Mouse (Mus musculus) liver, postnatal 0 days (tissue): Measurements from ENCODE around the gene Golga5. TPM values are rescaled to one million over a fixed set of nuclear protein-coding genes. Genes with fewer than 3 reads are reported as not detected.
A peak's percentile ranks its signal among the peaks of the same experiment; 100 is the strongest.

Source experiments
- ATAC-seq: fragments of 200-750 bp; cut with Nextera tagmentation; 2 replicates; pipeline ENCODE4 v1.8.0; 2017; ENCODE audit warnings: mild to moderate bottlenecking, moderate library complexity
- DNase-seq: peaks from one replicate; pipeline ENCODE4 v3.0.0-alpha.2; 2016
- H3K27ac ChIP-seq: fragments of 300-500 bp; sonication (generic); 2 replicates; pipeline ENCODE4 v1.5.1; 2014; ENCODE audit warnings: antibody characterized with exemption, moderate library complexity, mild to moderate bottlenecking, low read depth
- H3K27me3 ChIP-seq: fragments of 300-500 bp; sonication (generic); 2 replicates; pipeline ENCODE4 v1.6.1; 2014; ENCODE audit warnings: low read length, control low read depth, mixed read lengths; ENCODE audit not compliant: insufficient read depth
- H3K36me3 ChIP-seq: fragments of 300-500 bp; sonication (generic); replicated peaks from 2 replicates; pipeline ENCODE4 v1.6.1; 2014; ENCODE audit warnings: mild to moderate bottlenecking, control low read depth, low read length, moderate library complexity, mixed read lengths; ENCODE audit not compliant: insufficient read depth
- H3K4me1 ChIP-seq: fragments of 300-500 bp; sonication (generic); 2 replicates; pipeline ENCODE4 v1.6.1; 2014; ENCODE audit warnings: antibody characterized with exemption, mild to moderate bottlenecking, control low read depth; ENCODE audit not compliant: insufficient read depth
- H3K4me2 ChIP-seq: fragments of 300-500 bp; sonication (generic); 2 replicates; pipeline ENCODE4 v1.6.1; 2014; ENCODE audit warnings: low read depth, mild to moderate bottlenecking, low read length, moderate library complexity, mixed read lengths
- H3K4me3 ChIP-seq: fragments of 300-500 bp; sonication (generic); 2 replicates; pipeline ENCODE4 v1.5.1; 2014; ENCODE audit warnings: low read depth, low read length
- H3K9ac ChIP-seq: fragments of 300-500 bp; sonication (generic); replicated peaks from 2 replicates; pipeline ENCODE4 v1.6.1; 2014; ENCODE audit warnings: mild to moderate bottlenecking, moderate library complexity
- H3K9me3 ChIP-seq: fragments of 300-500 bp; sonication (generic); 2 replicates; pipeline ENCODE4 v1.6.1; 2016; ENCODE audit warnings: mild to moderate bottlenecking, control low read depth, low read length, mixed read lengths
- CTCF ChIP-seq: sonication (generic); IDR thresholded peaks from 2 replicates; pipeline ENCODE4 v1.5.1; 2016; ENCODE audit warnings: antibody characterized with exemption, low read depth
- EP300 ChIP-seq: IDR thresholded peaks from 2 replicates; pipeline ENCODE4 v1.6.1; 2016; ENCODE audit warnings: antibody characterized with exemption, low read depth, mild to moderate bottlenecking
- WGBS: fragments of 180-500 bp; shearing (Covaris S2); extraction: QIAGEN DNeasy Blood & Tissue Kit; methylation state at CpG from one replicate; pipeline ENCODE4 v1.1.7; 2014; ENCODE audit not compliant: insufficient replicate concordance; 5-methylcytosine and 5-hydroxymethylcytosine counted together
- polyA plus RNA-seq: library from polyadenylated mRNA; unstranded; fragments of >200 nt; fragmentation: Nextera tagmentation; extraction: Ambion mirVana; gene quantifications from 2 replicates; pipeline ENCODE4 v1.2.1, GENCODE M21; 2015

Golga5 gene
- polyA plus RNA-seq, 1 experiment from 2014 or later, result 16.5 TPM

GRCm38 (mm10) chr12:102434107-102434506 is 34.8 kb upstream of the Golga5 start:
- Histone ChIP-seq H3K36me3 (no peaks in the 10 kb centered on the region), H3K27me3 (no peaks in the 10 kb centered on the region), H3K9me3 (no peaks in the 10 kb centered on the region), H3K9ac (no peak overlapping the region), H3K4me1 (no peaks in the 10 kb centered on the region; the same call in 1 of the 2 replicates), H3K27ac (no peak overlapping the region), H3K4me3 (no peak overlapping the region), H3K4me2 (no peak overlapping the region)
- no peak for ATAC-seq
- TF ChIP-seq CTCF (no peak), EP300 (no peak)
- 66% methylated on average over 4 of the region's 4 CpGs for WGBS
- DNase-seq, result no peak

DNA sequence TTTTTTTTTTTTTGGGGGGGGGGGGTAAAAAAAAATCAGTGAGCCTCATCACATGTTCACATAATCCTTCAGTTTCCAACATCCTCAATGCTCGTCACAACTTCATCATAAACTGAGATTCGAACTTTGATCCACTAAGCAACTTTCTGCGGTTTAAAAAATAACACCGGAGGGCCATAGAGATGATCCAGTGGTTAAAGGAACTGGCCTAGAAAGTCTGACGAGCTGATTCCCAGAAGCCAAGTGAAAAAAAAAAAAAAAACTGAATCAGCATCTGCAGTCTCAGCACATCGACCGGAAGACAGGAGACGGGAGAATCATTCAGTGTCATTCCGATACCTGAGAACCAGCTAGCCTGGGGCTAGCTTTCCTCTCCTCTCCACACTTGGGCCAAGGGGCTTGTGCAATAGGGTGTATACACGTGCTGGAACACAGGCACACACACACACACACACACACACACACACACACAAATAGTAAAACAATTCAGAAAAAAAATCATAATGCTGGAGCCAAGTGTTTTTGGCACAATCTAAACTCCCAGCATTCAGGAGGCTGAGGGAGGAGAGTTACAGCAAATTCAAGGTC is 31.9 kb upstream of the Golga5 start:
- TF ChIP-seq CTCF, result no peak
- TF ChIP-seq EP300, result no peak
- no peak for DNase-seq

GRCm38 (mm10) chr12:102437952-102438351 is 31.0 kb upstream of the Golga5 start:
- Histone ChIP-seq H3K9me3 (no peaks in the 10 kb centered on the region), H3K9ac (peak overlapping the region; percentile 63), H3K27me3 (no peaks in the 10 kb centered on the region), H3K4me3 (peak overlapping the region; percentile 56), H3K4me1 (no peaks in the 10 kb centered on the region; the same call in 1 of the 2 replicates), H3K4me2 (peak overlapping the region; percentile 70), H3K36me3 (no peaks in the 10 kb centered on the region), H3K27ac (peak overlapping the region; percentile 41)
- 65% methylated on average over 5 of the region's 5 CpGs for WGBS
- TF ChIP-seq EP300 (no peak), CTCF (no peak)
- DNase-seq (no peak), ATAC-seq (no peak)

More for the DNA sequence above, 31.9 kb upstream of the Golga5 start:
- no peaks in the 10 kb centered on the region for H3K27me3 ChIP-seq
- no peaks in the 10 kb centered on the region; the same call in 1 of the 2 replicates for H3K4me1 ChIP-seq
- no peak for ATAC-seq
- no peak overlapping the region for H3K4me3 ChIP-seq
- no peaks in the 10 kb centered on the region for H3K9me3 ChIP-seq
- H3K36me3 ChIP-seq, result no peaks in the 10 kb centered on the region
- WGBS, result 69% methylated on average over 10 of the region's 10 CpGs
- no peak overlapping the region for H3K4me2 ChIP-seq
- H3K9ac ChIP-seq, result no peak overlapping the region
- H3K27ac ChIP-seq, result peak overlapping the region; percentile 45

- peak overlapping the region; percentile 41 for H3K27ac ChIP-seq
- ATAC-seq (peak; percentile 23; the same call in 1 of the 2 replicates), DNase-seq (no peak)
- H3K4me3 ChIP-seq, result peak overlapping the region; percentile 56
- no peaks in the 10 kb centered on the region for H3K36me3 ChIP-seq
- peak overlapping the region; percentile 70 for H3K4me2 ChIP-seq
- no peak for TF ChIP-seq CTCF
- TF ChIP-seq EP300, result no peak
- no peaks in the 10 kb centered on the region for H3K9me3 ChIP-seq
- no peaks in the 10 kb centered on the region for H3K27me3 ChIP-seq
- 3% methylated on average over 20 of the region's 20 CpGs for WGBS
- H3K9ac ChIP-seq, result peak overlapping the region; percentile 63
- no peaks in the 10 kb centered on the region; the same call in 1 of the 2 replicates for H3K4me1 ChIP-seq
Observed at GRCm38 (mm10) chr12:102438983-102439631, 29.8 kb upstream of the Golga5 start.

DNA sequence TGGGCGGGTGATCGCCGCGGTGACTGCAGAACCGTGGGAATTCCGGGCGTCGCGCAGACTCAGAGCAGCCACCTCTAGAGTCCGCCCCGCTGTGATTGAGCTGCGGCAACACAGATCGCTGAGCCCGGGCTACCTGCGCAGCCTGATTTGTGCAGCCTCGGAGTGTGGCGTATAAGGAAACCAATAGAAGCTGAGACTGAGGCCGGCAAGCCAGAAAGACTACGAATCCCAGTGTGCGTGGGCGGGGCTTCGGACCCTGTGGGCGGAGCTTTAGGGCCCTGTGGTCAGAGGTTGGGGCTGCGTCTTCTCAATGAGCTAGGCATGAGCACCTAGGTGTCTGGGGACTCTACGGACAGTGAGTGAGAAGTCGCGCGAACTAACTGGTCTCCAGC is 29.3 kb upstream of the Golga5 start, which contains the start of gene Lgmn:
Gene Lgmn, minus strand, starts transcription at position 182 of the 392 bp plus-strand sequence.
- Histone ChIP-seq H3K9ac (peak within 1 kb of the TSS; percentile 63), H3K4me2 (peak within 1 kb of the TSS; percentile 70), H3K9me3 (no peaks in the 10 kb centered on the region), H3K4me1 (no peaks in the 10 kb centered on the region; the same call in 1 of the 2 replicates), H3K36me3 (no peaks in the 10 kb centered on the region), H3K4me3 (peak within 1 kb of the TSS; percentile 56), H3K27ac (peak within 1 kb of the TSS; percentile 41), H3K27me3 (no peaks in the 10 kb centered on the region)
- ATAC-seq (peak; percentile 98), DNase-seq (peak; percentile 95)
- under 1% methylated on average over 28 of the region's 28 CpGs for WGBS
- no peak for TF ChIP-seq CTCF
- TF ChIP-seq EP300, result no peak

- Histone ChIP-seq H3K36me3 (no peaks in the 10 kb centered on the region), H3K27me3 (no peaks in the 10 kb centered on the region), H3K9ac (no peak overlapping the region), H3K4me1 (no peaks in the 10 kb centered on the region; the same call in 1 of the 2 replicates), H3K4me2 (no peak overlapping the region), H3K9me3 (no peaks in the 10 kb centered on the region), H3K4me3 (no peak overlapping the region), H3K27ac (no peak overlapping the region)
- DNase-seq, result no peak
- 60% methylated on average over 7 of the region's 7 CpGs for WGBS
- no peak for TF ChIP-seq EP300
- TF ChIP-seq CTCF, result no peak
- no peak for ATAC-seq
Observed at GRCm38 (mm10) chr12:102440551-102440950, 28.4 kb upstream of the Golga5 start.
